Mouse (Mus musculus) neural tube, embryonic 14.5 days (tissue): ENCODE results near the gene Klk1b24. TPM values are rescaled to one million over a fixed set of nuclear protein-coding genes. Genes with fewer than 3 reads are reported as not detected.
"Not testable (repeated sequence)": the region's sequence is repeated elsewhere in the genome, so short reads cannot be mapped to it uniquely, and the experiment has no call there.

Experiments used
- ATAC-seq: fragments of 200-750 bp; cut with Nextera tagmentation; 2 replicates; pipeline ENCODE4 v1.8.0; 2017; ENCODE audit warnings: low read depth, mild to moderate bottlenecking, moderate TSS enrichment, moderate library complexity
- H3K27ac ChIP-seq: fragments of 300-500 bp; sonication (generic); 2 replicates; pipeline ENCODE4 v1.5.1; 2014; ENCODE audit warnings: low read depth, mild to moderate bottlenecking, control low read depth, low read length, moderate library complexity, mixed read lengths
- H3K27me3 ChIP-seq: fragments of 300-500 bp; sonication (generic); 2 replicates; pipeline ENCODE4 v1.6.1; 2014; ENCODE audit warnings: low read length; ENCODE audit not compliant: control insufficient read depth, insufficient read depth
- H3K36me3 ChIP-seq: fragments of 300-500 bp; sonication (generic); 2 replicates; pipeline ENCODE4 v1.6.1; 2014; ENCODE audit warnings: low read length, mixed read lengths; ENCODE audit not compliant: control insufficient read depth, insufficient read depth
- H3K4me1 ChIP-seq: fragments of 300-500 bp; sonication (generic); 2 replicates; pipeline ENCODE4 v1.6.1; 2014; ENCODE audit warnings: low read length; ENCODE audit not compliant: control insufficient read depth, insufficient read depth
- H3K4me2 ChIP-seq: fragments of 300-500 bp; sonication (generic); 2 replicates; pipeline ENCODE4 v1.6.1; 2014; ENCODE audit warnings: mild to moderate bottlenecking, low read depth, low read length, control low read depth
- H3K4me3 ChIP-seq: fragments of 300-500 bp; sonication (generic); 2 replicates; pipeline ENCODE4 v1.5.1; 2014; ENCODE audit warnings: low read depth, low read length, control low read depth, mixed read lengths
- H3K9ac ChIP-seq: fragments of 300-500 bp; sonication (generic); replicated peaks from 2 replicates; pipeline ENCODE4 v1.6.1; 2014; ENCODE audit warnings: low read depth, mild to moderate bottlenecking, control low read depth, low read length, mixed read lengths
- H3K9me3 ChIP-seq: fragments of 300-500 bp; sonication (generic); 2 replicates; pipeline ENCODE4 v1.6.1; 2016; ENCODE audit warnings: low read length; ENCODE audit not compliant: control insufficient read depth
- WGBS: fragments of 180-500 bp; shearing (Covaris S2); extraction: QIAGEN DNeasy Blood & Tissue Kit; methylation state at CpG from one replicate; pipeline ENCODE4 v1.1.7; 2014; 5-methylcytosine and 5-hydroxymethylcytosine counted together
- polyA plus RNA-seq: library from polyadenylated mRNA; unstranded; fragments of >200 nt; fragmentation: Nextera tagmentation; extraction: Ambion mirVana; gene quantifications from 2 replicates; pipeline ENCODE4 v1.2.1, GENCODE M21; 2014

Gene Klk1b24
- not detected in 2 replicates for polyA plus RNA-seq

GRCm38 (mm10) chr7:44187936-44188335, at the start of gene Klk1b24:
Gene Klk1b24 (plus strand): TSS chr7:44188236.
- H3K27ac ChIP-seq, H3K27me3 ChIP-seq, ATAC-seq: not testable (repeated sequence)

GRCm38 (mm10) chr7:44179299-44180045, 8.6 kb upstream of the Klk1b24 start:
- no peak overlapping the region for H3K27ac ChIP-seq
- no peaks in the 10 kb centered on the region for H3K36me3 ChIP-seq
- H3K9me3 ChIP-seq: no peaks in the 10 kb centered on the region
- no peaks in the 10 kb centered on the region for H3K27me3 ChIP-seq
- no peak overlapping the region for H3K4me2 ChIP-seq
- no peaks in the 10 kb centered on the region for H3K4me1 ChIP-seq
- ATAC-seq: no peak
- H3K4me3 ChIP-seq: no peak overlapping the region
- no peak overlapping the region for H3K9ac ChIP-seq
- WGBS: 47% methylated on average over 9 of the region's 9 CpGs

More at GRCm38 (mm10) chr7:44187936-44188335, at the start of gene Klk1b24:
- not testable (repeated sequence) for H3K9ac ChIP-seq, H3K9me3 ChIP-seq, H3K36me3 ChIP-seq, H3K4me1 ChIP-seq, H3K4me2 ChIP-seq, H3K4me3 ChIP-seq

GRCm38 (mm10) chr7:44186516-44186915, 1.5 kb upstream of the Klk1b24 start:
- 70% methylated on average over 8 of the region's 8 CpGs for WGBS
- ATAC-seq, H3K9ac ChIP-seq, H3K27ac ChIP-seq, H3K4me3 ChIP-seq, H3K27me3 ChIP-seq, H3K4me2 ChIP-seq, H3K4me1 ChIP-seq, H3K36me3 ChIP-seq, H3K9me3 ChIP-seq: not testable (repeated sequence)

- H3K4me2 ChIP-seq, ATAC-seq, H3K27me3 ChIP-seq, H3K9ac ChIP-seq, H3K4me3 ChIP-seq, H3K9me3 ChIP-seq, H3K27ac ChIP-seq, H3K4me1 ChIP-seq, H3K36me3 ChIP-seq: not testable (repeated sequence)
- WGBS: 93% methylated on average over 1 of the region's 1 CpGs
Measured at GRCm38 (mm10) chr7:44193466-44193865, 5.4 kb downstream of the Klk1b24 start.

GRCm38 (mm10) chr7:44197891-44198290, 9.9 kb downstream of the Klk1b24 start, which contains the start of gene Klk1b3:
Gene Klk1b3 (plus strand): TSS chr7:44198191.
- no peaks in the 10 kb centered on the region for H3K27me3 ChIP-seq
- no peak within 1 kb of the TSS for H3K27ac ChIP-seq
- WGBS: 72% methylated on average over 3 of the region's 3 CpGs
- no peak within 1 kb of the TSS for H3K4me2 ChIP-seq
- no peak for ATAC-seq
- no peak within 1 kb of the TSS for H3K9ac ChIP-seq
- no peaks in the 10 kb centered on the region for H3K36me3 ChIP-seq
- no peaks in the 10 kb centered on the region for H3K9me3 ChIP-seq
- no peaks in the 10 kb centered on the region for H3K4me1 ChIP-seq
- H3K4me3 ChIP-seq: no peak within 1 kb of the TSS

- ATAC-seq: not testable (repeated sequence)
Measured at GRCm38 (mm10) chr7:44207135-44207534, 19.1 kb downstream of the Klk1b24 start, which contains the start of gene Klk1b4. Gene Klk1b4 (plus strand): TSS chr7:44207435.

GRCm38 (mm10) chr7:44208307-44208706, 20.3 kb downstream of the Klk1b24 start:
- no peaks in the 10 kb centered on the region for H3K9me3 ChIP-seq
- no peak overlapping the region for H3K4me3 ChIP-seq
- H3K27ac ChIP-seq: no peak overlapping the region
- H3K36me3 ChIP-seq: no peaks in the 10 kb centered on the region
- H3K4me2 ChIP-seq: no peak overlapping the region
- no peak overlapping the region for H3K9ac ChIP-seq
- 80% methylated on average over 3 of the region's 3 CpGs for WGBS
- H3K4me1 ChIP-seq: no peaks in the 10 kb centered on the region
- no peak for ATAC-seq
- no peaks in the 10 kb centered on the region for H3K27me3 ChIP-seq

More at GRCm38 (mm10) chr7:44207135-44207534, 19.1 kb downstream of the Klk1b24 start, which contains the start of gene Klk1b4:
- not testable (repeated sequence) for H3K27ac ChIP-seq, H3K9me3 ChIP-seq, H3K27me3 ChIP-seq, H3K36me3 ChIP-seq, H3K4me3 ChIP-seq, H3K4me2 ChIP-seq, H3K9ac ChIP-seq, H3K4me1 ChIP-seq
- 54% methylated on average over 3 of the region's 3 CpGs for WGBS

GRCm38 (mm10) chr7:44215645-44216044, 27.6 kb downstream of the Klk1b24 start, which contains the start of gene Klk1b5:
Gene Klk1b5 (plus strand): TSS chr7:44215945.
- ATAC-seq: no peak

GRCm38 (mm10) chr7:44221601-44222000, 33.6 kb downstream of the Klk1b24 start:
- H3K27ac ChIP-seq, ATAC-seq, H3K9ac ChIP-seq, H3K4me1 ChIP-seq, H3K4me2 ChIP-seq, H3K36me3 ChIP-seq, H3K27me3 ChIP-seq, H3K4me3 ChIP-seq, H3K9me3 ChIP-seq: not testable (repeated sequence)
- WGBS: 69% methylated on average over 8 of the region's 10 CpGs

More at GRCm38 (mm10) chr7:44215645-44216044, 27.6 kb downstream of the Klk1b24 start, which contains the start of gene Klk1b5:
- Histone ChIP-seq H3K27me3 (no peaks in the 10 kb centered on the region), H3K36me3 (no peaks in the 10 kb centered on the region), H3K9me3 (no peaks in the 10 kb centered on the region), H3K4me3 (no peak within 1 kb of the TSS), H3K4me2 (no peak within 1 kb of the TSS), H3K4me1 (no peaks in the 10 kb centered on the region), H3K27ac (no peak within 1 kb of the TSS), H3K9ac (no peak within 1 kb of the TSS)
- 81% methylated on average over 1 of the region's 1 CpGs for WGBS
